Mouse (Mus musculus): ENCODE measurements around the gene Il5ra. TPM values are rescaled to one million over a fixed set of nuclear protein-coding genes. Genes with fewer than 3 reads are reported as not detected.

Il5ra gene
- polyA plus RNA-seq (2014; fragmentation: Illumina TruSeq; extraction: RNeasy Lipid Tissue Mini Kit (QIAGEN cat#74804); ENCODE audit: low read depth, low replicate concordance) = not detected

GRCm38 (mm10) chr6:106748887-106749388 is at the start of gene Il5ra:
Gene Il5ra (minus strand): TSS chr6:106749037.

GRCm38 (mm10) chr6:106768640-106769289 is 19.9 kb upstream of the Il5ra start, which contains the start of gene Trnt1:
Gene Trnt1 (plus strand): TSS chr6:106769120.

Other genes with a start within 250 kb of the Il5ra start
- 25.8 TPM for gene Trnt1, start 20.1 kb upstream of the Il5ra start, polyA plus RNA-seq (2014; fragmentation: Illumina TruSeq; extraction: RNeasy Lipid Tissue Mini Kit (QIAGEN cat#74804); ENCODE audit: low read depth, low replicate concordance)
- gene Crbn, start 51.0 kb upstream of the Il5ra start, polyA plus RNA-seq (2014; fragmentation: Illumina TruSeq; extraction: RNeasy Lipid Tissue Mini Kit (QIAGEN cat#74804); ENCODE audit: low read depth, low replicate concordance) = 29.8 TPM

All from adipose tissue, adult 10 weeks (tissue).